Mouse (Mus musculus): ENCODE measurements at regions not wholly inside any gene's neighbourhood (a gene's known extent, or its start where the extent isn't known, plus 50 kb on each side); places are given as distances from the start of the nearest gene placed in this dataset.

DNA sequence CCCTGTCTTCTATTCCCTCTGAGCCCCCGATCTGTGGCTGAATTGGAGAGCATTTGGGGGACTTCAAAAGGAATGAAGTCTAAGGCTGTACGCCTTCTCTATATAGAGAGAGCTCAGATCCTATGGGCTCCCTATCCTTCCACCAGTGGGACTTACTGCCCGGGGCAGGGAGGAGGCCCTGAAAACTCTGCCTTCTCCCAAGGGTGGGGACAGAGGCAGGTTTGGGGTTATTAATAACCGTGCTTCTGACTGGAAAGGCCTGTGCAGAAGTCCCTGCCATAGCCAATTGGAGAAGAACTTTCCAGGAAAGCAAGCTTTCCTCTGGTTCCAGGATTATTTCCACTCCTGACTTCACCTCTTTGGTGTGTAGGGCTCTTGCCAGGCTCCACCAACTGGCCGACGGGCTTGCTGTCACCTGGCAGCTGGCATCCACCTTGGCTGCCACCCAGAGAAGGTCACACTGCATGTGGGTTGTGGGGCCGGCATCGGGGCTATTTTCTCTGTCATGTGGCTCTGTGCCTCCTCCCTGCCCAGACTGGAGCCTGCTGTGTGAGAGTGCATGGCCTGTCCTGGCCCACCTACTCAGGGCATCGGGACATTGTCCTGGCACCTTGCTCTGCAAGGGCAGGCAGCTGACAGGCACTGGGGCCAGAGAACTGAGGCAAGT lies 78.8 kb upstream of the 1600014C23Rik start:
- TF ChIP-seq MYOG (IDR thresholded peaks at IDR 0.05; ENCODE audit: control insufficient read depth, extremely low read depth, insufficient read length) (no peak), CTCF (IDR thresholded peaks at IDR 0.05; ENCODE audit: control insufficient read depth, insufficient read depth, insufficient read length) (no peak), MAX (IDR thresholded peaks at IDR 0.05) (no peak), CEBPB (IDR thresholded peaks at IDR 0.05; ENCODE audit: low read depth) (no peak)
